Comparison of ENCODE assay signal across 17 mouse cellular contexts in the genomic region with DNA sequence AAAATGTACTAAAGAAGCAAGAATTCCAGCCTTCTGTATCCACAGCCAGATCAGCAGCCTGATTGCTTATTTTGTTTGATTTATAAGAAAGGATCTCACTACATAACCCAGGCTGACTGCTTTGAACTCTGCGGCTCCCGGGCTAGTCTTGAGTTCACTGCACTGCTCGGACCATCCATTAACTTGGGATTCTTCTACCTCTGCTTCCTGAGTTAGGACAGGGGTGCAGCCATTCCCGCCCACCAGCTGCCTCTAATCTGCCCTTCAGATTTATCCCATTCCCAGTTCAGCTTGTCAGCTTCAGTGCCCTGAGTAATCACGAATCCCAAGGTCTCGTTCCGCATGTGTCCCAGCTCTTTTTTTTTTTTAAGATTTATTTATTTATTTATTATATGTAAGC.
DNase-seq lines count a peak whose midpoint lies in the region; ATAC-seq and TF ChIP-seq lines count a peak whose summit lies in the region.
"Had no signal": no experiment of that assay in that cellular context is flagged by ENCODE, and none has a peak within 500 bp of the region (broad histone marks: within the 10 kb centered on the region; RNA-seq: fewer than 3 reads in every experiment).

No protein-coding gene starts in this region.

- ATAC-seq in kidney, embryonic 14.5 days (ENCODE audit: low FRiP score, low TSS enrichment): peak; percentile 56; the same call in 1 of the 2 replicates
- ATAC-seq in neural tube, embryonic 15.5 days (ENCODE audit: low FRiP score): no peak
- no peak for ATAC-seq in stomach, postnatal 0 days (ENCODE audit: low FRiP score, low TSS enrichment)

- no peaks in the 10 kb centered on the region for H3K27me3 ChIP-seq in kidney, embryonic 14.5 days (ENCODE audit: control insufficient read depth, insufficient read depth, low read length)
- H3K27me3 ChIP-seq in neural tube, embryonic 15.5 days (replicated peaks): no peaks in the 10 kb centered on the region
- H3K27me3 ChIP-seq in stomach, postnatal 0 days (ENCODE audit: control insufficient read depth, insufficient read depth, low read length): no peaks in the 10 kb centered on the region
- H3K27me3 ChIP-seq: embryonic facial prominence, embryonic 15.5 days; liver, embryonic 15.5 days; midbrain, embryonic 15.5 days had no signal

- no peak overlapping the region for H3K4me2 ChIP-seq in kidney, embryonic 14.5 days (replicated peaks; ENCODE audit: low read depth, low read length)
- H3K4me2 ChIP-seq in neural tube, embryonic 15.5 days: no peak overlapping the region
- no peak overlapping the region for H3K4me2 ChIP-seq in stomach, postnatal 0 days (replicated peaks; ENCODE audit: low read depth)
- H3K4me2 ChIP-seq: embryonic facial prominence, embryonic 15.5 days; liver, embryonic 15.5 days; midbrain, embryonic 15.5 days had no signal

- peak; percentile 21 for DNase-seq in embryo, embryonic 10 days (ENCODE audit: low spot score)
- DNase-seq in embryo, embryonic 10.5 days (ENCODE audit: low spot score): no peak
- DNase-seq in kidney, postnatal 25 days: no peak
- peak; percentile 24 for DNase-seq in neural tube, embryonic 10.5 days (ENCODE audit: extremely low spot score, low spot score)
- DNase-seq in stomach, postnatal 0 days (ENCODE audit: low spot score): peak; percentile 9
- no peak for DNase-seq in thymus, adult 18-20 months
- DNase-seq: cerebellum, adult 9-11 months; gastrocnemius, postnatal 10 days; heart, adult 2 months; lung, postnatal 10 days; right cerebral cortex, postnatal 4 days had no signal

- H3K36me3 ChIP-seq in kidney, embryonic 14.5 days (ENCODE audit: control insufficient read depth, insufficient read depth, low read length): peaks cover 16% of the 10 kb centered on the region; the same call in 1 of the 2 replicates
- peaks cover 29% of the 10 kb centered on the region for H3K36me3 ChIP-seq in neural tube, embryonic 15.5 days
- H3K36me3 ChIP-seq in stomach, postnatal 0 days (ENCODE audit: control insufficient read depth, insufficient read depth, low read length): 0 out of 2 replicates have a peak, but pooled peaks cover 9% of the 10 kb centered on the region

- H3K4me1 ChIP-seq in kidney, embryonic 14.5 days (ENCODE audit: control insufficient read depth, insufficient read depth, low read length): no peaks in the 10 kb centered on the region
- peaks cover 14% of the 10 kb centered on the region; the same call in 1 of the 2 replicates for H3K4me1 ChIP-seq in neural tube, embryonic 15.5 days
- H3K4me1 ChIP-seq in stomach, postnatal 0 days (replicated peaks; ENCODE audit: control insufficient read depth, insufficient read depth): no peaks in the 10 kb centered on the region
- H3K4me1 ChIP-seq: embryonic facial prominence, embryonic 15.5 days; midbrain, embryonic 15.5 days had no signal

- H3K4me3 ChIP-seq in kidney, embryonic 14.5 days (ENCODE audit: low read length): no peak overlapping the region
- no peak overlapping the region for H3K4me3 ChIP-seq in neural tube, embryonic 15.5 days (replicated peaks)
- no peak overlapping the region for H3K4me3 ChIP-seq in stomach, postnatal 0 days (ENCODE audit: low read depth, low read length)
- H3K4me3 ChIP-seq: embryonic facial prominence, embryonic 15.5 days; heart, adult 2 months; liver, embryonic 15.5 days; midbrain, embryonic 15.5 days had no signal

- no peaks in the 10 kb centered on the region for H3K9me3 ChIP-seq in kidney, embryonic 14.5 days (ENCODE audit: control insufficient read depth, low read length)
- no peaks in the 10 kb centered on the region for H3K9me3 ChIP-seq in neural tube, embryonic 15.5 days (replicated peaks)
- H3K9me3 ChIP-seq in stomach, postnatal 0 days (ENCODE audit: control insufficient read depth, low read length): no peaks in the 10 kb centered on the region
- H3K9me3 ChIP-seq: embryonic facial prominence, embryonic 15.5 days; liver, embryonic 15.5 days; midbrain, embryonic 15.5 days had no signal

- no peak overlapping the region for H3K9ac ChIP-seq in kidney, embryonic 14.5 days (ENCODE audit: low read depth, low read length)
- H3K9ac ChIP-seq in neural tube, embryonic 15.5 days (replicated peaks): no peak overlapping the region
- H3K9ac ChIP-seq in stomach, postnatal 0 days (ENCODE audit: low read length): no peak overlapping the region
- H3K9ac ChIP-seq: embryonic facial prominence, embryonic 15.5 days; liver, embryonic 15.5 days; midbrain, embryonic 15.5 days had no signal

- WGBS in kidney, embryonic 14.5 days: 43% methylated on average over 7 of the region's 7 CpGs
- WGBS in neural tube, embryonic 15.5 days: 29% methylated on average over 7 of the region's 7 CpGs
- WGBS in stomach, postnatal 0 days: 56% methylated on average over 7 of the region's 7 CpGs

- TF ChIP-seq CTCF in stomach, postnatal 0 days (IDR thresholded peaks at IDR 0.05; ENCODE audit: low read depth): no peak

- no peak overlapping the region for H3K27ac ChIP-seq in kidney, embryonic 14.5 days (ENCODE audit: low read depth, low read length)
- H3K27ac ChIP-seq in neural tube, embryonic 15.5 days (replicated peaks): no peak overlapping the region
- no peak overlapping the region for H3K27ac ChIP-seq in stomach, postnatal 0 days (replicated peaks)
- H3K27ac ChIP-seq: embryonic facial prominence, embryonic 15.5 days; heart, adult 2 months; hindbrain, postnatal 0 days; liver, embryonic 15.5 days; midbrain, embryonic 15.5 days had no signal

- TF ChIP-seq EP300 in stomach, postnatal 0 days (optimal IDR thresholded peaks at IDR 0.05): no peak

Comparison
In these comparisons a context has a peak if more than half of its experiments do, and no peak if none do; other contexts are left out.
1. DNase-seq: peak in embryo, embryonic 10 days (single experiment), neural tube, embryonic 10.5 days (single experiment) and stomach, postnatal 0 days (single experiment); none in embryo, embryonic 10.5 days (single experiment), kidney, postnatal 25 days (0 of 2) and thymus, adult 18-20 months (0 of 2).